Mouse (Mus musculus) adrenal gland, adult 18-20 months (tissue): ENCODE data around the gene Ptrh1. TPM values are rescaled to one million over a fixed set of nuclear protein-coding genes. Genes with fewer than 3 reads are reported as not detected.

Experiments
- DNase-seq, 2 experiments: peaks; one replicate each; pipeline ENCODE4 v3.0.0; 2021 to 2022; ENCODE audit warnings: low spot score in 2 of 2
- total RNA-seq, 2 experiments: library from RNA; stranded (reverse); gene quantifications; 1 replicate in 1 of 2; 2 replicates in 1 of 2; pipeline ENCODE4 v1.2.3; 2021

Gene Ptrh1
- total RNA-seq, 2 experiments from 2014 or later, result 5.4 to 9.9 TPM

GRCm38 (mm10) chr2:32791297-32791696 is 15.7 kb downstream of the Ptrh1 start:
- DNase-seq, result no peak

DNA sequence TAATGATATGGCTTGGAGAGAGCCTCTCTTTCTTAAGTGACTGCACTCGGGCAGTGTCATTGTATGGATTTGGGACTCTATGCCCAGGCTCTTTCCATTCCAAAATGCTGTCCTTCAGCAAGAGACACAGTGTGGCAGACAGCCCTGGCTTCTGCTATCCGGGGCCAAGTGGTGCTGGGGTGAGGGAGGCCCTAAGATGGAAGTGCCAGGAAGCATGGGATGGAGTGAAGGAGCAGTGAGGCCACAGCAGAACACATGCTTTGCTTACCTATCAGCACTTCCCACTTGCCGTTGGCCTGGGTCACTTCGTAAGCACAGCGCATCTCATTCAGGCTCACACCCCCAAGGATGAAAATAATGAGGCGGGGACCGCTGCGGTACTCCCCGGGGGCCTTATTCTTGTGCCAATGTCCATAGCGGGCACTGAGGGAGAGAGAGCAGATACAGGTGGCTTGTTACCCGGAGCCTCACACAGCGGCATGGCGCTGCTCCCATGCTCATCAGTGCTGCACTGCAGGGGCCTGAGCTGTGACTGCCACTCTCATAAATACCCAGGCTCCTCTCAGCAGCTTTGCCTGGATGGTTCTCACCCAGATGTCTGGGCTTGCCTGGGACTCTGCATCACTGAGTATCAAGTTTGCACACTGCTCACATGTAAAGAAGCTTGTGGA is 20.3 kb downstream of the Ptrh1 start:
- no peak for DNase-seq

- DNase-seq, result no peak
Observed at GRCm38 (mm10) chr2:32798251-32798962, 22.8 kb downstream of the Ptrh1 start.

- no peak for DNase-seq
Observed at GRCm38 (mm10) chr2:32808816-32809566, 33.4 kb downstream of the Ptrh1 start.

GRCm38 (mm10) chr2:32811959-32812358 is 36.4 kb downstream of the Ptrh1 start:
- no peak for DNase-seq

GRCm38 (mm10) chr2:32816497-32816896 is 40.9 kb downstream of the Ptrh1 start:
- no peak for DNase-seq

DNA sequence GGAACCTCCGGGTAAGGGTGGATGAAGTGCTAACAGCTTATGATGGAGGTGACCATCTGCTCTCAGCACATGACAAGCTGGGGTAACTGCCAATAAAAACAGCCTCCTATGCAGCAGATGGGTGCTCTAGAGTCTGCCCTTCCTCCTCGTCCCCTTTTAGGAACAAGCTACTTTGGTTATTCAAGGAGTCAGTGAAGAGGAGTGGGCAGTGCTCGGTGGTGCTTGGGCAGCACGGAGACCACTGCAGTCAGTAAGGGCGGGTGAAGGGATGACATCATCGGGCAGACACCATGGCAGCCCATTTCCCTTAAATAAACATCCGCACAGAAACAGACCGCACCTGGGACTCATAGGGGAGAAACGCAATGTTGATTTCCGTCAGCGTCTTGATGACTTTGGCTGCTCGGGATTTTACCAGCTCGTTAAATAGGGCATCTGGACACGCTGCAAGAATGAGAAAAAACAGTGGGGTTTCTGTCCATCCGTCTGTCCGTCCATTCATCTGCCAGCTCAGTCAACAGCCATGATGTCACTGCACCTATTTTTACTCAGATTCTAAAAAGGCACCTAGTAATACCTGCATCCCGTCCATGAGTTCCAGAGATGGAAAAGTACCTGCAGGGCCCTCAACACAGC is 41.5 kb downstream of the Ptrh1 start:
- DNase-seq, result no peak

DNA sequence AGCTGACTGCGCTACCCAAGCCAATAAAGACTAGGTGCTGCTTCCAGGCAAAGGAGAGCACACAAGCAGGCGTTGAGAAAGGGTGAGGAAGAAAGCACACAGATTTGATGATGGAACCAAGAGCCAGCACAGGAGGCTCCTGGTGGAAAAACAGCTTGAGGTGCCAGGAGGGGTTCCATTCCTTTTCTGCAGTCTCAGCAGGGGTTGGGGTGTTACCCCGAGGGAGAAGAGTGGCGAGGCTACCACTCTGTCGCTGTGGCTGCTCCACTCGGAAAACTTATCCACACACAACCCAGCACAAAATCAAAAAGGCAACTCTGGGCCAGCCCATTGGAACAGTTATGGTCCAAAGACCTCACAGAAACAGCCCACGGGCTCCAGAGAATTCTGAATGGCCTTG is 42.0 kb downstream of the Ptrh1 start:
- no peak for DNase-seq

- DNase-seq, result no peak
Observed at GRCm38 (mm10) chr2:32818208-32818607, 42.6 kb downstream of the Ptrh1 start.

- DNase-seq, result peak; percentile 23 to 53
Observed at GRCm38 (mm10) chr2:32821041-32821802, 45.6 kb downstream of the Ptrh1 start.

DNA sequence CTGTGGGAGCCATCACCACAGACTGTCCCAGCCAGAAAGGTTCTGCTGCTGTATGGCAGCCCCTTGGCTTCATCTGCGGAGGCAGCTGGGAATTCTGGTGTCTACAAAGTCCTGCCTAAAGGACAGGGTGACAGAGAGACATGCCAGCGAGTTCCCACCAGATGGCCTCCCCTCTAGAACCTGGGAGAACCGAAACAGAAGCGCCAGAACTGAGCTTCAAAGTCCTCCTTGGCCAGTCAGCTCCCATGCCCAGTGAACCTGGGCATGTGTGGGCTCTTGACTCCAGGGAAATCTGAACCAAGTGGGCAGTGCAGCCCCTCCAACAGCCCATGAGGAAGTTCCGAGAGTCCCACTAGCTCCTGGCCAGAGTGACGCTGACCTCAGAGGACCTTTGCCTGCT is 47.1 kb downstream of the Ptrh1 start:
- no peak for DNase-seq

DNA sequence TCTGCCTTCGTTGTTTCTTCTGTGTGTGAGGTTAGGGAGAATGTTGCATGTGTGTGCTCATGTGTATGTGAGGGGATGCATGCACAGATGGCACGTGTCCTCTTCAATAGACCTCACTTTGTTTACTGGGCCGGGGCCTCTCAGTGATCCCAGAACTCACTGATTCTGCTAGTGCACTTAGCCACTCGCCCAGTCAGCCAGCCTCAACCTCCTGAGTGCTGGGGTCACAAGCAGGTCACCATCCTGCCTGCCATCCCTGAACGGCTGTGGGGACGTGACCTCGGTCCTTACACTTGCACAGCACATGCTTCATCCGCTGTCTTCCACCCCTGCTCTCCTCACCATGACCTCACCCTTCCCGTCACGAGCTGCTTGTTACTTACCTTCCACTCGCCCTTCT is 47.6 kb downstream of the Ptrh1 start:
- no peak for DNase-seq

GRCm38 (mm10) chr2:32823579-32824154 is 48.1 kb downstream of the Ptrh1 start:
- DNase-seq, result no peak

DNA sequence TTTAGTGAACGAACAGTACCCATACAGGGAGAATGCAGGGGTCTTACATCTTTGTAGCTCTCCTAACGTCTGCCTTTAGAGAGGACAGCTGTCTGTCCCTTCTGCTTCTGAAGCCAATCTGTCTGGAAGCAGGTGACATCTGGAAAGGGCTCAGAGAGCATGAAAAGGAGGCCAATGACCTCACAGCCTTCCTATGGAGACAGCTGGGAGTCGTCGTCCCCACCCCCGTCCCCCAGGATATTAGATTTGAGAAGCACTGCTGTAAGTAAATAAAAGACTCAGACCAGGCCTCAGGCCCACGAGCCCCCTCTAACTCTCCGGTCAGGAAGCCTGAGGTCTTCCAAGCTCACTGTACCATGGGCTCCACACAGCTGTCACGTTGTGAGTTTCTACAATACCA is 48.6 kb downstream of the Ptrh1 start:
- DNase-seq, result no peak

DNA sequence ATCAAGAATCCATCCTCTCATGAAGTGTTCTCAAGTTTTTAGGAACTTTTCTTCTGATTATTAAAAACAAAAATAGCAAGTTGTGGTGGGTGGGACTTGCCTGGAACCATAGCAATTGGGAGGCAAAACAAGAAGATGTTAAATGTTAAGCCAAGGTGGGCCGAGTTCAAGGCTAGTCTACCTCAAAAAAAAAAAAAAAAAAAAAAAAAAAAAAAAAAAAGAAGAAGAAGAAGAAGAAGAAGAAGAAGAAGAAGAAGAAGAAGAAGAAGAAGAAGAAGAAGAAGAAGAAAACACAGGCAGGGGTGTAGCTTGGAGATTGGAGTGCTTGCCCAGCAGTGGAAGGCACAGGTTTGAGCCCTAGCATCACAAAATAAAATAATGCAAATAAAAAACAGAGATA is 49.2 kb downstream of the Ptrh1 start:
- DNase-seq, result no peak

DNA sequence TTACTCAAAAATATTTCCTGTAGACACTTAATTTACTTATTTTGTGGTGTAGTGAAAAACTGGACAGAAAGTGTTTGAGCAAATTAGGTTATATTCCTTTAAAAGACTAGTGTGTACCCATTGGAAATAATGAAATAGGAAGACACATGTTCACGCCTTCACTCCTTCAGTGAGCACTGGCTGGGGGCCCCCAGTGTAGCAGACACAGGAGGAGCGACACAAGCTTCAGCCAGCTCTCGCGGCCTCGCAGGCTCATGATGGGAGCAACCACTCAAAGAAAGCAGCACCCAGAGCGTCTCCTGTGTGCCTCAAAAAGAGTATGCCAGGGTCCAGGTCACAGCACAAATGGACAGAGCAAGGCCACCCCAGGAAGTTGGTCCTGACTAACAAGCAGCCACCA is 50.2 kb downstream of the Ptrh1 start:
- no peak for DNase-seq
